In genomic region chr1:119481205-119481932, GRCm38 (mm10) we compare ENCODE assay signal across 16 mouse cellular contexts. TPM values are rescaled to one million over a fixed set of nuclear protein-coding genes. Genes with fewer than 3 reads are reported as not detected.
A peak's percentile ranks its signal among the peaks of the same experiment; 100 is the strongest.
DNase-seq lines count a peak whose midpoint lies in the region; ATAC-seq and TF ChIP-seq lines count a peak whose summit lies in the region.
"Had no signal": no experiment of that assay in that cellular context is flagged by ENCODE, and none has a peak within 500 bp of the region (broad histone marks: within the 10 kb centered on the region; RNA-seq: fewer than 3 reads in every experiment).

No protein-coding gene starts in this region.

- DNase-seq in hindbrain, postnatal 0 days (ENCODE audit: low spot score) = no peak
- no peak for DNase-seq in hindbrain, embryonic 10.5 days (ENCODE audit: low spot score)
- no peak for DNase-seq in midbrain, postnatal 0 days (ENCODE audit: low spot score)
- DNase-seq in R1 (ENCODE audit: low read depth, low spot score) = peak; percentile 70
- DNase-seq in testis, postnatal 10 days (ENCODE audit: low spot score) = peak; percentile 59
- DNase-seq in heart, adult 11 months = no peak
- no peak for DNase-seq in layer of hippocampus, postnatal 36 days
- DNase-seq: cerebellum, postnatal 36 days; heart, adult 18-20 months; spleen, adult 18-20 months had no signal

- no peaks in the 10 kb centered on the region for H3K27me3 ChIP-seq in hindbrain, postnatal 0 days (ENCODE audit: insufficient read depth, low read length)
- no peaks in the 10 kb centered on the region for H3K27me3 ChIP-seq in hindbrain, embryonic 10.5 days (ENCODE audit: insufficient read depth, poor library complexity, severe bottlenecking)
- no peaks in the 10 kb centered on the region for H3K27me3 ChIP-seq in midbrain, postnatal 0 days (ENCODE audit: insufficient read depth, low read length)
- H3K27me3 ChIP-seq in midbrain, embryonic 16.5 days (ENCODE audit: control insufficient read depth, insufficient read depth, low read depth, low read length) = no peaks in the 10 kb centered on the region
- H3K27me3 ChIP-seq: embryonic facial prominence, embryonic 15.5 days; forebrain, embryonic 15.5 days; kidney, embryonic 15.5 days; limb, embryonic 15.5 days had no signal

- H3K27ac ChIP-seq in hindbrain, postnatal 0 days = no peak overlapping the region
- H3K27ac ChIP-seq in hindbrain, embryonic 10.5 days = no peak overlapping the region
- no peak overlapping the region for H3K27ac ChIP-seq in midbrain, postnatal 0 days (ENCODE audit: low read depth, low read length)
- no peak overlapping the region for H3K27ac ChIP-seq in midbrain, embryonic 16.5 days (ENCODE audit: low read length)
- H3K27ac ChIP-seq: embryonic facial prominence, embryonic 15.5 days; forebrain, embryonic 15.5 days; kidney, embryonic 15.5 days; limb, embryonic 15.5 days had no signal

- no peak for ATAC-seq in hindbrain, postnatal 0 days
- ATAC-seq in midbrain, postnatal 0 days (ENCODE audit: low FRiP score) = no peak
- ATAC-seq in midbrain, embryonic 16.5 days = no peak
- ATAC-seq: forebrain, embryonic 15.5 days had no signal

- H3K4me1 ChIP-seq in hindbrain, postnatal 0 days (ENCODE audit: insufficient read depth, low read length) = no peaks in the 10 kb centered on the region
- peaks cover 9% of the 10 kb centered on the region; the same call in 1 of the 2 replicates for H3K4me1 ChIP-seq in hindbrain, embryonic 10.5 days (replicated peaks)
- no peaks in the 10 kb centered on the region for H3K4me1 ChIP-seq in midbrain, postnatal 0 days (ENCODE audit: insufficient read depth, low read length)
- H3K4me1 ChIP-seq in midbrain, embryonic 16.5 days (ENCODE audit: control insufficient read depth, insufficient read depth, low read length) = no peaks in the 10 kb centered on the region
- H3K4me1 ChIP-seq: embryonic facial prominence, embryonic 15.5 days; forebrain, embryonic 15.5 days had no signal

- no peaks in the 10 kb centered on the region; the same call in 1 of the 2 replicates for H3K36me3 ChIP-seq in hindbrain, postnatal 0 days (ENCODE audit: insufficient read depth, low read length)
- H3K36me3 ChIP-seq in hindbrain, embryonic 10.5 days = peaks cover 12% of the 10 kb centered on the region; the same call in 1 of the 2 replicates
- H3K36me3 ChIP-seq in midbrain, postnatal 0 days (ENCODE audit: insufficient read depth, low read length) = no peaks in the 10 kb centered on the region
- H3K36me3 ChIP-seq in midbrain, embryonic 16.5 days (ENCODE audit: control insufficient read depth, insufficient read depth, low read length) = peaks cover 3% of the 10 kb centered on the region; the same call in 1 of the 2 replicates
- H3K36me3 ChIP-seq: forebrain, embryonic 15.5 days had no signal

- 95% methylated on average over 7 of the region's 7 CpGs for WGBS in hindbrain, postnatal 0 days
- 90% methylated on average over 7 of the region's 7 CpGs for WGBS in hindbrain, embryonic 10.5 days
- 98% methylated on average over 7 of the region's 7 CpGs for WGBS in midbrain, postnatal 0 days
- 94% methylated on average over 6 of the region's 7 CpGs for WGBS in midbrain, embryonic 16.5 days

- no peaks in the 10 kb centered on the region for H3K9me3 ChIP-seq in hindbrain, postnatal 0 days (ENCODE audit: low read length)
- H3K9me3 ChIP-seq in hindbrain, embryonic 10.5 days = no peaks in the 10 kb centered on the region
- no peaks in the 10 kb centered on the region for H3K9me3 ChIP-seq in midbrain, postnatal 0 days (ENCODE audit: low read length)
- no peaks in the 10 kb centered on the region for H3K9me3 ChIP-seq in midbrain, embryonic 16.5 days (replicated peaks; ENCODE audit: control insufficient read depth, low read length, poor library complexity, severe bottlenecking)
- H3K9me3 ChIP-seq: embryonic facial prominence, embryonic 15.5 days; forebrain, embryonic 15.5 days; kidney, embryonic 15.5 days; limb, embryonic 15.5 days had no signal

- TF ChIP-seq CTCF in hindbrain, postnatal 0 days (IDR thresholded peaks at IDR 0.05; ENCODE audit: low read depth) = peak; percentile 55
- TF ChIP-seq CTCF in midbrain, postnatal 0 days (IDR thresholded peaks at IDR 0.05) = peak; percentile 54

- H3K4me3 ChIP-seq in hindbrain, postnatal 0 days (ENCODE audit: low read length) = no peak overlapping the region
- no peak overlapping the region for H3K4me3 ChIP-seq in hindbrain, embryonic 10.5 days
- H3K4me3 ChIP-seq in midbrain, postnatal 0 days (ENCODE audit: low read depth, low read length) = no peak overlapping the region
- H3K4me3 ChIP-seq in midbrain, embryonic 16.5 days (ENCODE audit: low read depth, low read length) = no peak overlapping the region
- H3K4me3 ChIP-seq: embryonic facial prominence, embryonic 15.5 days; forebrain, embryonic 15.5 days; kidney, embryonic 15.5 days; limb, embryonic 15.5 days had no signal

- H3K4me2 ChIP-seq in hindbrain, postnatal 0 days (ENCODE audit: low read depth, low read length) = no peak overlapping the region
- no peak overlapping the region for H3K4me2 ChIP-seq in midbrain, postnatal 0 days (ENCODE audit: low read depth, low read length, poor library complexity, severe bottlenecking)
- H3K4me2 ChIP-seq in midbrain, embryonic 16.5 days (ENCODE audit: low read length) = no peak overlapping the region
- H3K4me2 ChIP-seq: embryonic facial prominence, embryonic 15.5 days; forebrain, embryonic 15.5 days; kidney, embryonic 15.5 days; limb, embryonic 15.5 days had no signal

- no peak overlapping the region for H3K9ac ChIP-seq in hindbrain, postnatal 0 days (replicated peaks; ENCODE audit: low read length)
- H3K9ac ChIP-seq in midbrain, postnatal 0 days (replicated peaks; ENCODE audit: low read length, poor library complexity, severe bottlenecking) = no peak overlapping the region
- H3K9ac ChIP-seq in midbrain, embryonic 16.5 days (ENCODE audit: low read depth, low read length) = no peak overlapping the region
- H3K9ac ChIP-seq: embryonic facial prominence, embryonic 15.5 days; forebrain, embryonic 15.5 days; kidney, embryonic 15.5 days; limb, embryonic 15.5 days had no signal

RNA-seq across cellular contexts. Expression of gene Ralb, which starts 23.2 kb away (rescaled TPM):
- 42.9 and 43.5 TPM in 2 replicates for total RNA-seq in hindbrain, postnatal 0 days (2014; rRNA removed)
- polyA plus RNA-seq in hindbrain, postnatal 0 days (2015; fragmentation: Nextera tagmentation; extraction: Ambion mirVana) = 61.0 and 62.1 TPM in 2 replicates
- polyA plus RNA-seq in hindbrain, embryonic 10.5 days (2016; fragmentation: Nextera tagmentation; extraction: Ambion mirVana) = 96.8 and 103 TPM in 2 replicates
- 38.1 and 41.9 TPM in 2 replicates for total RNA-seq in midbrain, postnatal 0 days (2014; rRNA removed)
- polyA plus RNA-seq in midbrain, postnatal 0 days (2015; fragmentation: Nextera tagmentation; extraction: Ambion mirVana) = 63.2 and 65.1 TPM in 2 replicates
- 60.8 and 60.9 TPM in 2 replicates for polyA plus RNA-seq in midbrain, embryonic 16.5 days (2015; fragmentation: Nextera tagmentation; extraction: Ambion mirVana)
- 10 to 100 TPM; 23.3 to 23.7 TPM for total RNA-seq in layer of hippocampus, postnatal 36 days (2021)

RNA-seq across cellular contexts. Expression of gene Tmem185b, which starts 44.6 kb away (rescaled TPM):
- 23.0 and 24.2 TPM in 2 replicates for total RNA-seq in hindbrain, postnatal 0 days (2014; rRNA removed)
- 10.3 and 12.9 TPM in 2 replicates for polyA plus RNA-seq in hindbrain, postnatal 0 days (2015; fragmentation: Nextera tagmentation; extraction: Ambion mirVana)
- 17.9 and 20.2 TPM in 2 replicates for polyA plus RNA-seq in hindbrain, embryonic 10.5 days (2016; fragmentation: Nextera tagmentation; extraction: Ambion mirVana)
- total RNA-seq in midbrain, postnatal 0 days (2014; rRNA removed) = 20.9 and 22.7 TPM in 2 replicates
- polyA plus RNA-seq in midbrain, postnatal 0 days (2015; fragmentation: Nextera tagmentation; extraction: Ambion mirVana) = 12.6 and 13.8 TPM in 2 replicates
- 19.2 and 19.7 TPM in 2 replicates for polyA plus RNA-seq in midbrain, embryonic 16.5 days (2015; fragmentation: Nextera tagmentation; extraction: Ambion mirVana)
- total RNA-seq in layer of hippocampus, postnatal 36 days (2021) = 10 to 100 TPM; 18.0 to 20.2 TPM

RNA-seq across cellular contexts. Expression of gene Inhbb, which starts 59.3 kb away (rescaled TPM):
- 7.1 and 9.9 TPM in 2 replicates for total RNA-seq in hindbrain, postnatal 0 days (2014; rRNA removed)
- polyA plus RNA-seq in hindbrain, postnatal 0 days (2015; fragmentation: Nextera tagmentation; extraction: Ambion mirVana) = 3.3 and 3.4 TPM in 2 replicates
- 0.14 and 0.31 TPM in 2 replicates for polyA plus RNA-seq in hindbrain, embryonic 10.5 days (2016; fragmentation: Nextera tagmentation; extraction: Ambion mirVana)
- 4.1 and 5.1 TPM in 2 replicates for total RNA-seq in midbrain, postnatal 0 days (2014; rRNA removed)
- polyA plus RNA-seq in midbrain, postnatal 0 days (2015; fragmentation: Nextera tagmentation; extraction: Ambion mirVana) = 2.2 and 2.6 TPM in 2 replicates
- 1.8 and 1.9 TPM in 2 replicates for polyA plus RNA-seq in midbrain, embryonic 16.5 days (2015; fragmentation: Nextera tagmentation; extraction: Ambion mirVana)
- 1 to 10 TPM; 6.0 to 7.6 TPM for total RNA-seq in layer of hippocampus, postnatal 36 days (2021)
- total RNA-seq: hematopoietic stem cell, adult 5-6 weeks had no signal

Comparison
In these comparisons a context has a peak if more than half of its experiments do, and no peak if none do; other contexts are left out.
1. DNase-seq: peak in R1 (single experiment) and testis, postnatal 10 days (single experiment); none in hindbrain, postnatal 0 days (single experiment), hindbrain, embryonic 10.5 days (single experiment), midbrain, postnatal 0 days (single experiment), heart, adult 11 months (single experiment) and layer of hippocampus, postnatal 36 days (0 of 2).